In the genomic region with DNA sequence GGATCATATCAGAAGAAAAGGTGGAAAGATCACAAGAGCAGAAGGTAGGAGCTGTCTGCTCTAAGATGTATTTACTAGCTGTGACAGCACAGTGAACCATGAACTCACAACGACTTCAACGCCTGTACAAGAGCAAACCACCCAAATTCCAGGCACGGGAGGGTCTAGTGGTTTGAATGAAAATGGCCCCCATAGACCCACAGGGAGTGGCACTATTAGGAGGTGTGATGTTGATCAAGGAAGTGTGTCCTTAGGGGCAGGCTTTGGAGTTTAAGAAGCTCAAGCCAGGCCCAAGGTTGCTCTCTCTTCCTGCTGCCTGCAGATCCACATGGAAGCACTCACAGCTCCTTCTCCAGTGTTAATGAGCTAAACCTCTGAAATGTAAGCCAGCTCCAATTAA, we compare ENCODE assay signal across 27 mouse cellular contexts.
"Had no signal": no experiment of that assay in that cellular context is flagged by ENCODE, and none has a peak within 500 bp of the region (broad histone marks: within the 10 kb centered on the region; RNA-seq: fewer than 3 reads in every experiment).

No protein-coding gene starts in this region.

- H3K4me3 ChIP-seq: limb, embryonic 12.5 days; limb, embryonic 13.5 days; limb, embryonic 15.5 days; liver, embryonic 12.5 days; liver, embryonic 13.5 days; liver, embryonic 15.5 days; lung, embryonic 15.5 days; megakaryocyte, embryonic 14.5 days; midbrain, embryonic 10.5 days; midbrain, embryonic 12.5 days; midbrain, embryonic 13.5 days; midbrain, embryonic 15.5 days; myocyte; neural tube, embryonic 12.5 days had no signal

- H3K36me3 ChIP-seq: limb, embryonic 12.5 days; limb, embryonic 13.5 days; limb, embryonic 15.5 days; liver, embryonic 12.5 days; liver, embryonic 13.5 days; liver, embryonic 15.5 days; lung, embryonic 15.5 days; midbrain, embryonic 10.5 days; midbrain, embryonic 12.5 days; midbrain, embryonic 13.5 days; midbrain, embryonic 15.5 days; neural tube, embryonic 12.5 days had no signal

- H3K27ac ChIP-seq: limb, embryonic 12.5 days; limb, embryonic 13.5 days; limb, embryonic 15.5 days; liver, embryonic 12.5 days; liver, embryonic 13.5 days; liver, embryonic 14.5 days; liver, embryonic 15.5 days; lung, embryonic 15.5 days; macrophage; midbrain, embryonic 10.5 days; midbrain, embryonic 12.5 days; midbrain, embryonic 13.5 days; midbrain, embryonic 15.5 days; neural tube, embryonic 12.5 days had no signal

- H3K27me3 ChIP-seq: limb, embryonic 12.5 days; limb, embryonic 13.5 days; limb, embryonic 15.5 days; liver, embryonic 12.5 days; liver, embryonic 13.5 days; liver, embryonic 15.5 days; lung, embryonic 15.5 days; megakaryocyte, embryonic 14.5 days; midbrain, embryonic 12.5 days; midbrain, embryonic 13.5 days; midbrain, embryonic 15.5 days; neural tube, embryonic 12.5 days had no signal

- DNase-seq: left cerebral cortex, postnatal 4 days; liver; liver, embryonic 13.5 days; liver, postnatal 0 days; lung, adult 18-20 months; lung, adult 2 months; lung, embryonic 14.5 days; lung, postnatal 10 days; lung, postnatal 14 days; lung, postnatal 36 days; lung, postnatal 4 days; midbrain, embryonic 14.5 days had no signal

- H3K9me3 ChIP-seq: limb, embryonic 12.5 days; limb, embryonic 13.5 days; limb, embryonic 15.5 days; liver, embryonic 12.5 days; liver, embryonic 13.5 days; liver, embryonic 15.5 days; lung, embryonic 15.5 days; midbrain, embryonic 10.5 days; midbrain, embryonic 12.5 days; midbrain, embryonic 13.5 days; midbrain, embryonic 15.5 days; neural tube, embryonic 12.5 days had no signal
